Mouse (Mus musculus): ENCODE measurements around the gene Platr17.

DNA sequence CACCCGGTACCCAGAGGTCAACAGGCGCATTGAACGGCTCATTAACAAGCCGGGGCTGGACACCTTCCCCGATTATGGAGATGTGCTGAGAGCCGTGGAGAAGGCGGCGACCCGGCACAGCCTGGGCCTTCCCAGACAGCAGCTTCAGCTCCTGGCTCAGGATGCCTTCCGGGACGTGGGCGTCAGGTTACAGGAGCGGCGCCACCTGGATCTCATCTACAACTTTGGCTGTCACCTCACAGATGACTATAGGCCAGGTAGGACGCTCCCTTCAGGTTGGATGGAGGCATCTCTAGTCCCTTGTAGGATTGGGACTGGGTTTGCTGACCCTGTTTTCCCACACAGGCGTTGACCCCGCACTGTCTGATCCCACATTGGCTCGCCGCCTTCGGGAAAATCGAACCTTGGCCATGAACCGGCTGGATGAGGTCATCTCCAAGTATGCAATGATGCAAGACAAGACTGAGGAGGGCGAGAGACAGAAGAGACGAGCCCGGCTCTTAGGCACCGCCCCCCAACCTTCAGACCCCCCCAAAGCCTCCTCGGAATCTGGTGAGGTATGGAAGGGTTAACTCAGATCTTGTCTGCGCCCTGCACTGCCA lies 7.0 kb downstream of the Platr17 start:
- TF ChIP-seq POLR2A (IDR thresholded peaks at IDR 0.05; ENCODE audit: control insufficient read depth, low read depth, low read length) (no peak), CTCF (IDR thresholded peaks at IDR 0.05; ENCODE audit: control insufficient read depth, insufficient read depth, insufficient replicate concordance, low read depth, low read length) (no peak)

Measured in testis, adult 2 months (tissue).